Mouse (Mus musculus): Measurements from ENCODE around the gene B3gnt2.

DNA sequence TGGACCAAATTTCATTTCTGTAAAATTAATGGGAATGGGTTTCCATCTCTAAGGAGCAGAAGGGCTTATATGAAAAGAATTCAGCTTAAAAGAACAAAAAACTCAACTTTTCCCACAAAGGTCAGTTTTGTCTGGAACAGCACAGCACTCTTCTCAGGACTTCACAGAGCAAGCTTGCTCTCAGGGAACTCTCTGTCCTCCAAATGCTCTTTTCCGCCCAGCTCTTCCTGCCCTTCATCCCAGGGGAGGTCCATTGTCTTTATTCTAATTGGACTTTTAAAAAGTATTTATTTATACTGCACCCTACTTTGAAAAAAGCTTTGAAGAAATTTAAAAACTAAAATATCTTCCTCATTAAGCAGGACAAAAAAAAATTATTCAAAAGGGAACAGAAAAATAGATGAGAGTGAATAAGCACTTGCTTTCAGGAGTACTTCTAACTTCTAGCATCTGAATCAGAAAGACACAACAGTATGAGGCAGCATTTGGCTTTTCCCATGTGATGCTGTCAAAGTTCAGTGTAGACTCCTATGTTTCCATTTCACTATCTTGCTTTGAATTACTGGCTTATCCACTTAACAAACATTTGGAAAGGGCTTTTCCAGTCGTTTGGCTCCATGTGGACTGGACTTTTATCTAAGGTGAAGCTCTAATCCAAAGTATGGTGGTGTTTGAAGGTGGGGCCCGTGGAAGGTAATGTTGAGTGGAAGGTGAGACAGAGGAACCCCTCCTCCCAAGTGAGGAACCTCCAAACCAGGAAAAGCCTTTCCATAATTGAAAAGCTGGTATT lies 19.8 kb upstream of the B3gnt2 start:
- TF ChIP-seq CTCF (IDR thresholded peaks at IDR 0.05; ENCODE audit: extremely low read depth, insufficient read length, insufficient replicate concordance, low read depth, low read length) (no peak), POLR2A (IDR thresholded peaks at IDR 0.05; ENCODE audit: low read depth, low read length) (no peak)

Data from small intestine, adult 2 months (tissue).